Mouse (Mus musculus): ENCODE results near the gene Aspdh. TPM values are rescaled to one million over a fixed set of nuclear protein-coding genes. Genes with fewer than 3 reads are reported as not detected.

The Aspdh gene
- total RNA-seq (2018; cell fraction: chromatin; rRNA removed), result not detected
- total RNA-seq (2018; cell fraction: cytosol; rRNA removed), result not detected
- not detected for total RNA-seq (2018; cell fraction: nucleus; rRNA removed)
- not detected in 3 replicates for polyA plus RNA-seq (2018)

DNA sequence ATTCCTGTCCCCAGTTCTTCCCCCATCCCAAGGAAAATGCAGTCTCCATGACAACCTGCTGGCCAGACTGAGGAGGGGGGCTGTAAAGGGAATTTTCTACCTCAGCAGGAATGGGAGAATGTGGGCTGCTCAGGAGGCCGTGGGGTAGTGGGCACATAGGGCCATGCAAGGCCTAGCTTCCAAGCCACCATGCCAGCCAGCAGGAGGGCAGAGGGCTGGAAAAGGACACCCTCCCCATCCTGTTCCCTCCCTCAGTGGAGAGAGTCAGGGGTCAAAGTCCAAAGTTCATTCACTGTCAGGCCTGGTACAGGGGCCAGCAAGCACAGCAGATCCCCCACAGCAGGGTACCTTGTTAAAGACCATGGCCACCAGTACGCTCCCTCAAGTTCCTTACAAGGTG, at the start of gene Aspdh:
Gene Aspdh, plus strand, starts transcription at position 281 of the 400 bp plus-strand sequence.
- Histone ChIP-seq H3K4me3 (ENCODE audit: inconsistent target) (no peak within 1 kb of the TSS), H3K79me2 (ENCODE audit: inconsistent target) (no peaks in the 10 kb centered on the region), H3K27ac (no peak within 1 kb of the TSS), H3K36me3 (ENCODE audit: inconsistent target) (no peaks in the 10 kb centered on the region)
- 84% methylated on average over 2 of the region's 2 CpGs for WGBS (ENCODE audit: missing documents)

GRCm38 (mm10) chr7:44427666-44428065, 37.5 kb upstream of the Aspdh start:
- H3K36me3 ChIP-seq (ENCODE audit: inconsistent target), result no peaks in the 10 kb centered on the region
- WGBS (ENCODE audit: missing documents), result 44% methylated on average over 8 of the region's 8 CpGs
- no peak overlapping the region for H3K27ac ChIP-seq
- no peak overlapping the region for H3K4me3 ChIP-seq (ENCODE audit: inconsistent target)
- H3K79me2 ChIP-seq (ENCODE audit: inconsistent target), result no peaks in the 10 kb centered on the region

GRCm38 (mm10) chr7:44428171-44428950, 36.8 kb upstream of the Aspdh start:
- no peak overlapping the region for H3K4me3 ChIP-seq (ENCODE audit: inconsistent target)
- H3K36me3 ChIP-seq (ENCODE audit: inconsistent target), result no peaks in the 10 kb centered on the region
- H3K79me2 ChIP-seq (ENCODE audit: inconsistent target), result no peaks in the 10 kb centered on the region
- 5% methylated on average over 26 of the region's 38 CpGs for WGBS (ENCODE audit: missing documents)
- H3K27ac ChIP-seq, result no peak overlapping the region

GRCm38 (mm10) chr7:44428968-44429521, 36.1 kb upstream of the Aspdh start, which contains the start of gene Lrrc4b:
Gene Lrrc4b, plus strand, starts transcription at chr7:44429018.
- Histone ChIP-seq H3K36me3 (ENCODE audit: inconsistent target) (no peaks in the 10 kb centered on the region), H3K79me2 (ENCODE audit: inconsistent target) (no peaks in the 10 kb centered on the region), H3K27ac (no peak within 1 kb of the TSS), H3K4me3 (ENCODE audit: inconsistent target) (no peak within 1 kb of the TSS)
- 4% methylated on average over 20 of the region's 69 CpGs for WGBS (ENCODE audit: missing documents)

DNA sequence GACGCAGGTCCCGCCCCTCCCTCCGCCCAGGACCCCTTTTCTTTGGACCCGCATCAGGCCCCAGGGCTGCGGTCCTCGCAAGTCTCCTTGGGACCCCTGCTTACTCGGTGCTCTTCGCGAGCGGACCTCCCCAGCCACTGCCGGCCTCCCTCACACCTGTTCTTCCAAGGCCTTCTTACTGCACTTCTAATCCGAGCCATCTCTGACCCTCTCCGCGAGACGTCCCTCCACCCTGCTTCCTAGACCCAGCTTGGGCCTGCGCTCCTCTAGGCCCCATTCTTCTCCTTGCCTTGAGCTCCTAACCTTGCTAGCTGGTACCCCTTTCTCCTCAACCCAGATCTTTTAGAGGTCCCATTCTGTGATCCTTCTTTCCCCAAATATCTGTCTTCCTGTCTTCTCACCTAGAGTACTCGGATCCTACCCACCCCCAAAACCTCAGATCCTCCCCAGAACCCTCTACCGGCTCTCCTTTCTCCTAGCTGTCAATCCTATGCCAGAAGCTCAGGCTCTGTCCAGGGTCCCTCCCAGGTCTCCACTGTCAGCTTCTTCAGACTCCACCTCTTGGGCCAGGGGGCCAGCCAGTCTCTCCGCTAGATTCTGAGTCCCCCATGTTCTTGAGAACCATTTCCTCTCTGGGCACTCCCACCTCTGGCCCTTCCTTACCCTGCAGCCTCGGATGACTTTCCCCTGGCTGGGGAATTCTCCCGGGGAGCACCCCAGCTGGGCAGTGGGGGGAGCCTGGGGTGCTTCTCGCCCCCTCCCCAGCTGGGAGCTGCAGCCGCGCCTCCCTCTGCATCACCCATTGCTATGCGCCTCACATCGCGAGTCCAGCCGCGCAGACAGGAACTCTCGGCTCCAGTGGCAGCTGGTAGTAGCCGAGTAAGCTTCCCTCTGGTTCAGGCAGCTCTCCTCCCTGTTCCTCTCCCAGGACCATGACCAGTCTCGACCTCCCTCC, 35.4 kb upstream of the Aspdh start:
- Histone ChIP-seq H3K27ac (no peak overlapping the region), H3K79me2 (ENCODE audit: inconsistent target) (no peaks in the 10 kb centered on the region), H3K4me3 (ENCODE audit: inconsistent target) (no peak overlapping the region), H3K36me3 (ENCODE audit: inconsistent target) (no peaks in the 10 kb centered on the region)
- 15% methylated on average over 32 of the region's 32 CpGs for WGBS (ENCODE audit: missing documents)

DNA sequence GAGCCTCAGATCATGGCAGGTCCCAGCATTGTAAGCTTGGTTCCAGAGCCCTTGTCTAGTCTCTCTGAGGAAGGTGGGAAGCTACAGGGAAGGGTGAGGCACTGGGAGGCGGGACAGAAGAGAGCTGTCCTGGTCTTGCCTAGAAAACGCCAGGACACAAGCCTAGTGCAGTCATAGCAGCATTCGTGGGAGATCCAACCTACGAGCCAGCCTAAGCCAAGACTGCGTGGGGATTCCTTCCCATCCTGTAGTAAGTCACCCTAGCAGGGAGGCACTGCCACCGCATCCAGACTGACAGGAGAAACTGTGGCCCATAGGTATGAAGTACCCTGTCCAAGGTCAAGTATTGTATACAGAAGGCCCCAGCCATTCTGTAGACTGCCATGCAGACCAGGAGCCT, 32.6 kb upstream of the Aspdh start:
- no peaks in the 10 kb centered on the region for H3K79me2 ChIP-seq (ENCODE audit: inconsistent target)
- H3K4me3 ChIP-seq (ENCODE audit: inconsistent target), result no peak overlapping the region
- WGBS (ENCODE audit: missing documents), result 65% methylated on average over 6 of the region's 6 CpGs
- H3K27ac ChIP-seq, result no peak overlapping the region
- no peaks in the 10 kb centered on the region for H3K36me3 ChIP-seq (ENCODE audit: inconsistent target)

- Histone ChIP-seq H3K79me2 (ENCODE audit: inconsistent target) (no peaks in the 10 kb centered on the region), H3K27ac (no peak overlapping the region), H3K4me3 (ENCODE audit: inconsistent target) (no peak overlapping the region), H3K36me3 (ENCODE audit: inconsistent target) (no peaks in the 10 kb centered on the region)
- 16% methylated on average over 7 of the region's 7 CpGs for WGBS (ENCODE audit: missing documents)
These were observed 31.8 kb upstream of the Aspdh start for GRCm38 (mm10) chr7:44433371-44433770.

DNA sequence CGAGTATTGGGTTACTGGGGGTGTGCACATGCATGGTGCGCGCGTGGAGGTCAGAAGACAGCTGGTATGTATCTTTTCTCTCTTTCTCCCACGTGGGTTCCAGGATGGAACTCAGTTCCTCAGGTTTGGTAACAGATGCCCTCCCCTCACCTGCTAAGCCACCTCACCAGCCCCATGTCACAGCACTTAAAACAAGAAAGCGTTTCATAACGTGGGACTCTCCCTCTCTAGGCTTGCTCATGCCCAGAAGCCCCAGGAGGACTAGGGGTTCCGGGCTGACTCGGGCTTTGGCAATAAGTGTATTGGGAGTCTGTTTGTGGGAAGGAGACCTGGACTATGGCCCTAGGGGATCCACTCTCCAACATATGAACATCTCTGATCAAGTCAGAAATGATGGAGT, 31.1 kb upstream of the Aspdh start:
- H3K4me3 ChIP-seq (ENCODE audit: inconsistent target), result no peak overlapping the region
- no peaks in the 10 kb centered on the region for H3K36me3 ChIP-seq (ENCODE audit: inconsistent target)
- 74% methylated on average over 9 of the region's 9 CpGs for WGBS (ENCODE audit: missing documents)
- no peak overlapping the region for H3K27ac ChIP-seq
- no peaks in the 10 kb centered on the region for H3K79me2 ChIP-seq (ENCODE audit: inconsistent target)

DNA sequence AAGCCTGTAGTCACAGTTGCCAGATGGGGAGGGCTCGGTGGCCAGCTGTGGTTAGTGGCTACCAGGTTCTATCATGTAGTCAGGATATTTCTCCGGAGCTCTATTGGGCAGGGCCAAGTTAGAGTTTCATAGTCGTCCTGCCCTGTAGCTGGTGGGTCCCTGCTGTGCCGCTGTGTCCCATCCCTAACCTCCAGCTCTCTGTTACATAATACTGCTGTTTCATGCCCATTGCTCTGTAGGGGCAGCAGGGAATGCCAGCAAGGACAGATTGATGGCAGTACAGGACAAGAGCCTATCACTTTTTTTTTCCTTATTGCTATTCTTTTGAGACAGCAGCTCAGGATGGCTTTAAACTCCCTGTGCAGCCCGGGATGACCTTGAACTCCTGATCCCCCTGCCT, 29.4 kb upstream of the Aspdh start:
- Histone ChIP-seq H3K36me3 (ENCODE audit: inconsistent target) (no peaks in the 10 kb centered on the region), H3K79me2 (ENCODE audit: inconsistent target) (no peaks in the 10 kb centered on the region), H3K4me3 (ENCODE audit: inconsistent target) (no peak overlapping the region), H3K27ac (no peak overlapping the region)
- WGBS (ENCODE audit: missing documents), result 65% methylated on average over 5 of the region's 5 CpGs

DNA sequence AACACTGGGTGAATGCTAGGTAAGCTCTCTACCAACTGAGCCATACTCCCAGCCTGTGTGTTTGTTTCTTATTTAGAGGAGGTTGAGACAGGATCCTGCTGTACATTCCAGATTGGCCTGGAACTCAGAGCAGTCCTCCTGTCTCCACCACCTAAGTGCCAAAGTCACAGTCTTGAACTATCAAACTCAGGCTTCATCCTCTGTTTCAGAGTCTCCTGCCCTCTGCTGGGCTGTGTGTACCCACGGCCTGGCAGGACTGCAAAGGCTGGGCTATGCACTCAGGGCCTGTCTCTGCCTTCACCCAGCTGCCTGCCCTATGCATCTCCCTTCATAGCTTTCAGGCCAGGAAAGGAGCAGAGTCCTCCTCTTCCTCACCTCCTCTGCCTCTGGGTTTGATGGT, 28.9 kb upstream of the Aspdh start:
- Histone ChIP-seq H3K4me3 (ENCODE audit: inconsistent target) (no peak overlapping the region), H3K27ac (no peak overlapping the region), H3K36me3 (ENCODE audit: inconsistent target) (no peaks in the 10 kb centered on the region), H3K79me2 (ENCODE audit: inconsistent target) (no peaks in the 10 kb centered on the region)
- 6% methylated on average over 1 of the region's 1 CpGs for WGBS (ENCODE audit: missing documents)

GRCm38 (mm10) chr7:44437188-44437587, 28.0 kb upstream of the Aspdh start:
- WGBS (ENCODE audit: missing documents), result 31% methylated on average over 1 of the region's 1 CpGs
- no peaks in the 10 kb centered on the region for H3K36me3 ChIP-seq (ENCODE audit: inconsistent target)
- no peaks in the 10 kb centered on the region for H3K79me2 ChIP-seq (ENCODE audit: inconsistent target)
- no peak overlapping the region for H3K27ac ChIP-seq
- no peak overlapping the region for H3K4me3 ChIP-seq (ENCODE audit: inconsistent target)

GRCm38 (mm10) chr7:44437933-44438332, 27.3 kb upstream of the Aspdh start:
- WGBS (ENCODE audit: missing documents), result 78% methylated on average over 8 of the region's 8 CpGs

GRCm38 (mm10) chr7:44439696-44440095, 25.5 kb upstream of the Aspdh start:
- H3K79me2 ChIP-seq (ENCODE audit: inconsistent target), result no peaks in the 10 kb centered on the region
- no peaks in the 10 kb centered on the region for H3K36me3 ChIP-seq (ENCODE audit: inconsistent target)
- H3K27ac ChIP-seq, result no peak overlapping the region
- WGBS (ENCODE audit: missing documents), result 65% methylated on average over 2 of the region's 2 CpGs
- no peak overlapping the region for H3K4me3 ChIP-seq (ENCODE audit: inconsistent target)

More at GRCm38 (mm10) chr7:44437933-44438332, 27.3 kb upstream of the Aspdh start:
- no peak overlapping the region for H3K27ac ChIP-seq
- no peak overlapping the region for H3K4me3 ChIP-seq (ENCODE audit: inconsistent target)
- no peaks in the 10 kb centered on the region for H3K79me2 ChIP-seq (ENCODE audit: inconsistent target)
- no peaks in the 10 kb centered on the region for H3K36me3 ChIP-seq (ENCODE audit: inconsistent target)

DNA sequence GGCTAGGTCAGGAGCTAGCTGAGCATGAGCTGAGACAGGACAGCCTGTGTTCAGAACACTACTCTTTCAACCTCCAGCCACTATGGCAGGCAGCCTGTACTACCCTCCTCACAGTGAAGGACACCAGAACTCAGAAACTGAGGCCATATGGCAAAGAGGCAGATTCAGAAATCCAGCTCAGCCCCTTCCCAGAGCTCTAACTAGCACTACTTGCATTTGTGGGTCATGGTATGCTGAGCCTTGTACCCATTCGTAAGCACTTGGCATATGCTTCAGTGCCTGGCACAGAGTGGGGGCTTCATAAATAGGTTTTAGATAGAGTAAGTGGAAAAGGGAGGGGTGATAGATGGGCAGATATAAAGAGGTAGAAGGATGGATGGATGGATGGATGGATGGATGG, 24.7 kb upstream of the Aspdh start:
- no peaks in the 10 kb centered on the region for H3K36me3 ChIP-seq (ENCODE audit: inconsistent target)
- H3K4me3 ChIP-seq (ENCODE audit: inconsistent target), result no peak overlapping the region
- no peaks in the 10 kb centered on the region for H3K79me2 ChIP-seq (ENCODE audit: inconsistent target)
- H3K27ac ChIP-seq, result no peak overlapping the region
- 85% methylated on average over 1 of the region's 1 CpGs for WGBS (ENCODE audit: missing documents)
